Mouse (Mus musculus): ENCODE measurements around the gene Ppfia4.

DNA sequence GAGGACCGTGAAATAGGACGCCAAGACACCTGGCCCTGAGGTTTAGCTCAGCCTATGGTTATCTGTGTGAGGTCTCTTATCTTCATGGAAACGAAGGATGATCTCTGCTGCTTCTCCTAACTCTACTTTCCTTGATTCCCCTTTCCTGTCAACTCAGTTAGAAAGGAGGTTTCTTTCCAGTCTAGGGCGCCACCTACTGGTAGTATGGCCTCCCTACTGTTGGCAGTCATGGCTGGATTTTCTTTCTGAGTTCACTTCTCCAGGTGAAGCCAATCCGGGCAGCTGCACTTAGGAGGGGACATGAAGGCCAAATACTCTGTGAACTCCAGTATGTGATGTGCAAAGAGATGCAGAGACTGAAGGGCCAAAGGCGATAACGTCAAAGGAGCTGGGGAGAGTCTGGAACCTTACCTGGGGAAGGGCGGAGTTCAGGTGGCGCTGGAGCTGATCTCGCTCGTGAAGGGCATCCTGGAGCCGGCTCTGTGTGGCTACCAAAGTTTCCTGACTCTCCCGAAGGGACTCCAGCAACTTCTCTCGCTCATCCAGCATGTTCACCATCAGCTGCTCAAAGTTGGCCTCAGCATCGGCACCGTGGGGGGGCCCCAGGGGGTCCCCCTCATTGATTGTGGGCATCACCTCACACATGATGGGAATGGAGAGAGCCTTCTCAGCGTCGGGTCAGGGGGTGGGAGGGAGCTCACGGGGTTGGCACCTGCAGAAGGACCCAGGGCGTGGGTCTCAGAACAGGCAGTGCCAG lies 671 bp downstream of the Ppfia4 start:
- TF ChIP-seq EP300 (IDR thresholded peaks at IDR 0.05; ENCODE audit: low read depth) (no peak), CTCF (IDR thresholded peaks at IDR 0.05; ENCODE audit: low read depth) (peak; percentile 92)

All from liver, embryonic 14.5 days (tissue).